Mouse (Mus musculus) thymus, postnatal 36 days (tissue): ENCODE results near the gene Spag8.

Source experiments
- DNase-seq, 2 experiments: peaks; one replicate each; pipeline ENCODE4 v3.0.0; 2022; ENCODE audit warnings: mixed read lengths in 2 of 2

Spag8 gene

DNA sequence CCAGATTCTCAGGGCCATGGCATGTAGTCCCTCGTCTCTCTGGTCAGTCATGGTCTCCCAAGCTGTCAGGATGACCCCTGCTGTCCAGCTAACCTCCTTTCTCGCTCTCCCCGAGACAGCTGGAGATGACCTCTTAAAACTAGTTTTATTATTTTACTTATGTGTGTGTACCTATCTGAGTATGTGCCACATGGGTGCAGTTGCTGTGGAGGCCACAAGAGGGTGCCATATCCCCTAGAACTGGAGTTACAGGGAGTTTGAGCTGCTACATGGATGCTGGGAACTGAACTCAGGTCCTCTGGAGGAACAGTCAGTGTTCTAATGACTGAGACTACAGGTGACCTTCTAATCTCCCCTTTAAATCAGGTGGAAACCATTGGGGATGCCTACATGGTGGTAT is 3.6 kb downstream of the Spag8 start:
- DNase-seq = no peak

DNA sequence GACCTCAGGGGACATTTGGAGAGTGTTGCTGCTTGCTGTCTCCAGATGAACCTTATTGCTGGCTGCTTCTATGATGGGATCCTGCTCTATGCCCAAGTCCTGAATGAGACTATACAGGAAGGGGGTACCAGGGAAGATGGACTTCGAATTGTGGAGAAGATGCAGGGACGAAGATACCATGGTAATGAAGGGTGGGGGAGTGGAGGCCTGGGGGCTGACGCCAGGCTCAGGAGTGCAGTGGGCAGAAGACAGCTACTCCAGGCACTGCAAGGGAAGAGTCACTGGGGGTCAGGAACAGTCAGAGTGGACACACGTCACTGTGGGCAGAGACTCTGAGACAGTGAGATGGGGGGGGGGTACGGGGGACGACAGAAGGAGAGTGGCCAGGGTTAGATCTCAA is 12.9 kb downstream of the Spag8 start:
- DNase-seq = no peak

DNA sequence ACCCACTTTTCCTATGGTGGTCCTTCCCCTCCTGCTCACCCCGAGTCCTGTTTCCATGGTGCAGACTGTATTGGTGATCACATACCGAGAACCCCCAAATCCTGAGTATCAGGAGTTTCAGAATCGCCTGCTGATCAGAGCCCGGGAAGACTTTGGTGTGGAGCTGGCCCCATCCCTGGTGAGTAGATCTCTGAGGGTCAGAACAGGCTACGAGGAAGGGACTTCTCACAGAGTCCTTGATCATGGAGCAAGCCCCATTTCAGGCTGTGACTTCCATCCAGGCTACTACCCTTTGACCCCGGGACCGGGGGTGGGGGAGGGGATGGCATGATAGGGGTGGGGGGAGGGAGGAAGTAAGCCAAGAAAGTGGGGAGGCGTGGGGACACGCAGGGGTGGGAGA is 13.3 kb downstream of the Spag8 start:
- no peak for DNase-seq

DNA sequence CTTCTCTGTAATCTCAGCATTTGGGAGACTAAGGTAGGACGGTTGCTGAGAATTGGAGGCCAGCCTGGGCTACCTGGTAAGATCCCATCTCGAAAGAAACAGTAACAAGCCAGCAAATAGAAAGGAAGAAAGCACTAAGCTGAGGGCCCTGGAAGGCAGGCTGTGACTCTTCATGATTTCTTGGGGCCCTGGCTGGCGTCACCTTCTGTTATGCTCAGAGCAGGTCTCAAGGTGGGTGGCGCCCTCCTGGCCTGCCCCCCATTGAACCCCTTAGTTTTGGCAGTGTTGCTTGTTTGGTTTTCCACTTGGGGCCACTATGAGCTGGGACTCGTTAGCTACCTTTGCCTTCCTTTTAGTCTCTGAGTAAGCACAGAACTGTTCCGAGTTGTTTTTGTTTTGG is 16.6 kb downstream of the Spag8 start:
- no peak for DNase-seq

DNA sequence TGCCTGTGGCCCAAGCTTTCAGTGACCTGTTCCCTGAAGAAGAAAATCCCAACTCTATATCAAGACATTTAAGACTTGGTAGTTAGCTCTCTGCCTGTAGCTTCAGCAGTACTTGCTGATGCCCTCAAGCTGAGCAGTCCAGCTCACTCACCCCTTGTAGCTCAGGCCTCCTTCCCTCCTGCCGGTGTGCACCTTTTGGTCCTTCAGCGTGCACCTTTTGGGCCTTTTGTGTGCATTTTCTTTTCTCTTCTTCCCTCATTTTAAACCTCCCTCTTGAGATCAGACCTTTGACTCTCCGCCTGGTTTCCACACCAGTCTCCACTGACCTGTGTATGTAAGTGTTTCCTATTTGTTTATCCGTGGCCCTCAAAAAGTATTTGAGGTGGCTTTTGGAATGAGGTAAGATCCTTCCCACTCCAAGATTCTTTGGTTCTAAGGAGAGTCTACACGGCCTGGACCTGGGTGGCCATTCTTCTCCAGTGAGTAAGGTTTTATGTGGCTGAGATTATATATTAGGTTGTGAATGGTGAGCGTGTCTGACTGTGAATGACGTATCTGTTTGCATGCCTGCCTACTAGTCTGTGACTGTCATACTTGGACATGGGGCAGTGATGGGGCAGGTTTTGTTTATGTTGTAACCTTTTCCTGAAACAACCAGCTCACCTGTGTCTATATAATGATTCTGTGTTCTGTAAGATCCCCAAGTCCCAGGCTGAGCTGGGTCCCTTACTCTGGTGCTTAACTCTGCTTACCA is 18.6 kb downstream of the Spag8 start:
- DNase-seq = no peak

DNA sequence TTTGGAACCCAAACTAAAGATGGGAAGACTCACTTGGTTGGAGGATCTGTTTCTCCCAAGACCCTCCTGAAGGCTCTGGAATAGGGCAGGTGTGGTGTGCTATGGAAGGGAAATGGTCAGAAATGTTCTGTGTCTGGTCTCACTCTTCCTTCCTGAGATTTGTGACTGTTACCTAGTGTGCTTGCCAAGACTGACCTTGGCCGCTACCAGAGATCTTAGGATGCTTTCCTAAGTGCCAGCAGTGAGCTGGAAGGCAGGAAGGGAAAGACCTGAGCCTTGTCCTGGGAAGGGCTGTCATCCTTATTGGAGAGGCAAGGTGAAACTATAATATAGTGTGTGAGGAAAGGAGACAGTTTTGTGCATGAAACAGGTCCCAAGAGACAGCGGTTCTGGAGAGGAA is 19.7 kb downstream of the Spag8 start:
- no peak for DNase-seq

DNA sequence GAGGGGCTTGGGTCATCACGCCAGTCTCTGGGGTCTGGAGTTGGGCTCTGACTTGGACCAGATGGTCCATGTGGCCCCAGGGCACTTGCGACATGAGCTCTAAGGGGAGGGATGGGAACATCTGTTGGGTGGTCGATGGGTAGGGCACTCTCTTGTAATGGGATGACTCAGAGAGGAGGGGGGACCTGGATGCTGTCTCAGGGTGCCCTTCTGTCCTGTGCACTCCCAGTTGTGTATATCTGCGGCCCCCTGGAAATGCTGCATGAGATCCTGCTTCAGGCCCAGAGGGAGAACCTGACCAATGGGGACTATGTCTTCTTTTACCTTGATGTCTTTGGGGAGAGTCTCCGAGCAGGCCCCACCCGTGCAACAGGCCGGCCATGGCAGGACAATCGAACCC is 20.1 kb downstream of the Spag8 start:
- DNase-seq = no peak

DNA sequence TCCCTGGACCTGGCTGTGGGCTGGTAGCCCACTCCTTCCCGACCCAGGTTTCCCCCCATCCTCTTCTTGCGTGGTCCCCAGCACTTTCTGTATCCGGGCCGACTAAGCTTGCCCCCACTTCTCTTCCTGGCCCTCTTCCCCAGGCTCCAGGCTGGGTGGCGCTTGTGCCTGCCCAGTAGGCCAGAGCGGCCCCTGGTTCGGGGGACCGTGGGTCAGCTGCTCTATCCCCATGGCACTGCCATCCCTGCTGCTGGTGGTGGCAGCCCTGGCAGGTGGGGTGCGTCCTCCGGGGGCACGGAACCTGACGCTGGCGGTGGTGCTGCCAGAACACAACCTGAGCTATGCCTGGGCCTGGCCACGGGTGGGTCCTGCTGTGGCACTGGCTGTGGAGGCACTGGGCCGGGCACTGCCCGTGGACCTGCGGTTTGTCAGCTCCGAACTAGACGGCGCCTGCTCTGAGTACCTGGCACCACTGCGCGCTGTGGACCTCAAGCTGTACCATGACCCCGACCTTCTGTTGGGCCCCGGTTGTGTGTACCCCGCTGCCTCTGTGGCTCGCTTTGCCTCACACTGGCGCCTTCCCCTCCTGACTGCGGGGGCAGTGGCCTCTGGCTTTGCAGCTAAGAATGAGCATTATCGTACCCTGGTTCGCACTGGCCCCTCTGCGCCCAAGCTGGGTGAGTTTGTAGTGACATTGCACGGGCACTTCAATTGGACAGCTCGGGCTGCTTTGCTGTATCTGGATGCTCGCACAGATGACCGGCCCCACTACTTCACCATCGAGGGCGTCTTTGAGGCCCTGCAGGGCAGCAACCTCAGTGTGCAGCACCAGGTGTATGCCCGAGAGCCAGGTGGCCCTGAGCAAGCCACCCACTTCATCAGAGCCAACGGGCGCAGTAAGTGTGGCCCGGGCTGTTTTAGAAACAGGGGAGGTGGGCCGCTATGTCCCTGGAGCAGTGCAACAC is 21.2 kb downstream of the Spag8 start:
- DNase-seq = no peak

DNA sequence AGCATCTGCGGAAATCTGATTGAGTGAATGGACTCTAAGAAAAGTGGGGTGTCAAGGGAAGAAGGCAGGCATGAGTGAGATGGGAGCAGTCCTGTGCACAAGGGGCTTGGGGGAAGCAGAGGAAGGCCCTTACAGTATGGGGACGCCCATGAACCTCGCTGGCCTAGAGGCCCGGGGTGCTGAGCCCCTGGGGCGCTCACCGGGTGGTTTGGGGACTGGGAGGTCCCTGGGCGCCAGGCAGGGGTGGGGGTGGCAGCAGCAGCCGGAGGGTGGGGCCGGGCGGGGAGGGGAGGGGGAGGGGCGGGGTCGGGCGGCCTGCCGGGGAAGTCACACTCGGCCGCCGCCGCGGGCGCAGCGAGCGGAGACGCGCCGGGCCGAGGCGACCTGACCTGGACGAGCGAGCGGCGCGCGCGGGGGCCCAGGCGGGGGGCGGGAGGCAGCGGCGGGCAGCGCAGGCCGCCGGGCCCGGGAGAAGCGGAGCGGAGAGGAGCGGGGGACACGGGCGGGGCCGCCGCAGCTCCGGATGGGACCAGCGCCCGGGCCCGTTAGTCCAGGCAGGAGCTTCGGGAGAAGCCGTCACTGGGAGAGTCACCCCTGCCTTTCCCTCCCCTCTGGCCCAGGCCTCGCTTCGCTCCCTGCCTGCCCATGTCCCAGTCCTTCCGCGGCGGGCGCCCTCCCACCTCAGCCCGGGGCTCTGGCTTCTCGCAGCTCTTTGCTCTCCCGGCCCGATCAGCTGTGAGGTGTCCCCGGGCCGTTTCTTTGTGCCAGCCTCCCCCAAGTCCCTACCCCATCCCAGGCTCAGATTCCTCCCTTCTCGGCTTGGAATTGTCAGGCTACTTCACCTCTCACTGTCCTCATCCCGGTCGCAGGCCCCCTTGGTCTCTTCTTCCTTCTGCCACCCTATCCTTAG is 22.1 kb downstream of the Spag8 start, which contains the start of gene Npr2:
TSS of gene Npr2 (plus strand) at position 890 of the 910 bp plus-strand sequence.
- peak in 1 of 2 experiments; percentile 29 for DNase-seq

DNA sequence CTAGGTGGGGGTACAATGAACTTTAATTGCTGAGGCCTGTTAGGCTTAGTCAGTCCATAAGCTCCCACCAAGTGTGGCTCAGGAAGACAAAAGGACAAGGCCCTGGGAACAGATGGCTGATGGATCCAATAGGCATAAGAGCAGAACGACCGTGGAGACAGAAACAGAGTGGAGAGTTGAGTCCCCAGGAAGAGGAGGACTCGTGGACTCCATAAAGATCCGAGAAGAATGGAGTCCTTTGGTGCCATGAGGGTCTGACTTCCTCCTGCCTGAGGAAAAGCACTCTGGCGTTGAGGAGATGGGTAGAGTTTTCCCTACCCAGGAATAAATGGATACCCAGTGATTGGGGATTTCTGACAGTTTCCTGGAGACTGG is 22.7 kb downstream of the Spag8 start:
- no peak for DNase-seq

DNA sequence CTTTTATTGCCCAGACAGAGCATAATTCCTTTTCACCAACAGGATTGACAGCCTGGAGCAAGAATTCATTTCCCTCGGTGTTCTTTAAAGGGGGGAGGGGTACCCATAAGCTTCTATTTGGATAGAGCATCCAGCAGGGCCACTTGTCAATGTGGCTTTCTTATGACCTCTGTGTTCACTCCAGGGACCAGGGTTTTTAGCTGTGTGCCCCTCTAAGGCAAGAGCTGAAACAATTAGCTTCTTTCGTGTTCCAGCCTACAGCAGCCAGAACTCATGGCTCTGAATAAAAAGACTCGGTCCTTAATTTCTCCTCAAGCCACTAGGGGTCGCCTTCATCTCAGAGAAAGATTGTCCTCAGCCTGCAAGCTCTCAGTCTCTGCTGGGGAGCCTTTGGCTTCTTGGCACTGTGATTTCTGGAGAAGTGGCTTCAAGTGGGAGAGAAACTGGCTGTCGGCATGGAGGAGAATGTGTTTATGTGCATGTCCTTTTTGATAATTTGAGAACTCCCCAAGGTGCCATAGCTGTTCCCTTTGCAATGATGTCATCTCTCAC is 23.3 kb downstream of the Spag8 start:
- DNase-seq = peak; percentile 41 to 53

DNA sequence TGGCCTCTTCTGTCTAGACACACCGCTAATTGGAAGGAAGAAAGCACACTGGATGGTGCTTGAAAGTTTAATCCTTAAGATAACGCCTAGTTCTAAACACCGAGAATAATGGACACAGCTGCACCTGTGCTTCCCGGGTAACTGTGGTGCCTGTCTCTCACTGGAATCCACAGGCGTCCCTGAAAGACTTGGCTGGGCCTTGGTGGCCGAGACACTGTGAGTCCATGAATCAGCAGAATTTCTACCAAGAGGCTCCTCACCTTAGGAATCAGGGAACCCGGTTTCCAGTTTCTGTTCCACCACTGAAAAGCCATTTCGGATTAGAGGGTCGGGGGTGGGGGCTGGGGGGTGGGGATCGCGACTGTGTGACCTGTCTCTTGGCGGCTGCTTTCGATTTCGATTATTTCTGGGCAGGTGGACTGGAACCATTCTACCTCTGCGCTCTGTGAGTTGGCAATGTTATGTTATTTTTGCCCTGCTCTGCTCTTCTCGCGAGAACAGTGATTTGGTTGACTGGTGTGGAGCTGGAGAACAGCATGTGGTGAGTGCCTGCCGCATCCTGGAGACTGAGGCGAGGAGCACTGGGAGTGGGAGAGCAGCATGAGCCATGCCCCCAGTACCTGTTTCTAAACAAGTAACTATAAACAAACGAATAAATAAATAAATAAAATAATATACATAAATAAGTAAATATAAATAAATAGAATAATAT is 24.1 kb downstream of the Spag8 start:
- no peak for DNase-seq

DNA sequence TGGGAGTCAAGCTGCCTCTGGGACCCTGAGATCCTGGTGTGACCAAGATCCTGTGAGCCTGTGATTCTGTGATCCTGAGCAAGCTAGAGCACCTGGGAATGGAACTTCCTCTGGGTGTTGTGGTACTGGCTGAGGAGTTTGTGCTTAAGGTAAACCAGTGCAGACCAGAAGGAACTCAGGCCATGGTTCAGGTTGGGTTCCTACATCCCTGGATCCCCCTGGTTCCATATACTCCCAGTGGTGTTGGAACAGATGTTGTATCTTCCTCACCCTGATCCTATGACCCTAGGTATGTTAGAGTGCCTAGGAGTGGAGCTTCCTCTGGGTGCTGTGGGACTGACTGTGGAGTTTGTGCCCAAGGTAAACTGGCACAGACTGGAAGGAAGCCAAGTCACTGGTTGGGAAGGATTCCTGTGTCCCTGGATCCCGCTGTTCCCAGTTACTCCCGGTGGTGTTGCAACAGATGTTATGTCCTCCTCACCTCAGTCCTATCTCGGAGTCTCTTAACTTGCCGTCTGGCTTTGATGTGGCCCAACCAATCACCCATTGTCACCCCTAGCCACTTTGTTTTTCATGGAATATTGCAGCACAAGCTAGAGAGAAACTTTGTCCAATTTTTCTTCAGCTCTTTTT is 33.1 kb downstream of the Spag8 start:
- no peak for DNase-seq

DNA sequence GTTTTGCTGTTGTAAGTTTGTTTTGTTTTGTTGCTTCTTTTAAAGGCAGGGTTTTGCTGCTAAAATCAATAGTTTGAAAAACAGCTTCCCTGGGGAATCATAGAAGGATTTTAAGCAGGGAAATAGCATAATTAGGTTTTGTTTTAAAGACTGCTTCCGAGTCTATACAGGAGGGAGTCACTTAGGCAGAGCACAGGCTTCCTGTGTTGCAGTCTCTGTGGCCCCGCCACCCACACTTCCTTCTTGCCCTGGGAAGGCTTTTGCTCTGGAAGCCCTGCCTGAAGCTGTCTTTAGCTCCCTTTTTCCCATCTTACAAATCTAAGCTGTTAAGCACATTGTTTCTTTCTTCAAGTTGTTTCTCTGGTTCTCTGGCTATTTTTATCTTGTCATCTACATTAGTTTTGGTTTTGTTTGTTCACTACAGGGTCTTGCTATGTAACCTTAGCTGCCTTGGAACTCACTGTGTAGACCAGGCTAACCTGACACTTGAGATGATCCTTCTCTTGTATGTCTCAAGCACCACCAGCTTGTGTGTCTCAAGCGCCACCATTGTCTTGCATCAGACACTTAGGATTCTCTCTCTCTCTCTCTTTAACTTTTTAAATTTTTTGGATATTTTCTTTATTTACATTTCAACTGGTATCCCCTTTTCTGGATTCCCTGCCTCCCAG is 40.2 kb downstream of the Spag8 start:
- no peak for DNase-seq

DNA sequence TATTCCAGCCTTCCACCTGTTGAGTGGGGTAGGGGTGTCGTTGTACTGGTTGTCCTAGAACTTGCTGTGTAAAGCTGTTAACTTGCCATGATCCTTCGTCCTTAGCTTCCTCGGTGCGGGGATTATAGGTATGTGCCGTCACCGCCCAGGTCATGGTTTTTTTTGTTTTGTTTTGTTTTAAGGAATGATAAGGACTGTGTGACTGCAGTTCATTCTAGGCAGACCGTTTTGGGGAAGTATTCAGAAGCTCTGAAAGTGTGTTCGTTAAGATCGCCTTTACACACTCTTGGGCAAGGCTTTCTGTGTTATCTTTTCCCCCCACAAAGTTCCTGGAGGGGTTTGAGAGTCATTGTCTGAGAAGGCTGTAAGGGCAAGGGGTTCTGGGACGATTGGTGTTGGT is 40.9 kb downstream of the Spag8 start:
- DNase-seq = no peak

DNA sequence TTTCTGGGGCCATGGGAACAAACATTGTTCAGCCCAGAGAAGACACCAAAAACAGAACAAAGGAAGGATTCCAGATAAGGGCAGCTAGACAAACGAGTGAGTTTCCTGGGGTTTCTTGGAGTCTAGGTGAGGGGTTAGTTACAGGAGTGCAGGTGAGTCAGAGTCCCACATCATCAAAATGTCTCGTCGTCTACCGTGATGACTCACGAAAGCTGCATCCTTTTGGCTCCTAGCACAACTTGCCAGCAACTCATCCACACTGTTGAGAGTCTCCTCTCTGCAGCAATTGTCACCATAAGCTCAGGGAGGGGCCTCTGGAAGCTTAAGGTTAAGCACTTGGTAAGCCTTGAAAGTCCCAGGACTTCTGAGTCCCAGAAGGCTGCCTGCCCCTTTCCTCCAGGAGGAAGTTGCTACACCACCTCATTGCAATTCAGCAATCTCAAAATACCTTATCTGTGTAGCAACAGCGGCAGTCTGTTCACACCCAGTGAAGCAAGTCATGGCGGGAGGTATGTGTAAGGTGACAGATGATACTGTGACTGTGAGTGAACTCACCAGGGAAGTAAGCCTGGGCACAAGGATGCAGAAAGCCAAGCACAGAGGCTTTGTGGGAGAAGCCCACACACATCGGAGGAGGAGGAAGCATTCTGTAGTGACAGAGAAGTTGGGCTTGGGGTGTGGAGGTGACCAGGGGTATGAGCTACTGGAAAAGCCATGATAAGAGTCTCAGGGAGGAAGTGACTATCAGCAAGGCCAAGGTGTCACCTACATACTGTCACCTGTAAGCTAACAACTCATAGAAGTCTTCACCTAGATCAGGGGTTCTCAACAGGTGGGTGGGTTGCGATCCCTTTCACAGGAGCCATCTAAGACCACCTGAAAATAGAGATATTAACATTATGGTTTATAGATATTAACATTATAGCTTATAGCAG is 48.4 kb downstream of the Spag8 start:
- no peak for DNase-seq

DNA sequence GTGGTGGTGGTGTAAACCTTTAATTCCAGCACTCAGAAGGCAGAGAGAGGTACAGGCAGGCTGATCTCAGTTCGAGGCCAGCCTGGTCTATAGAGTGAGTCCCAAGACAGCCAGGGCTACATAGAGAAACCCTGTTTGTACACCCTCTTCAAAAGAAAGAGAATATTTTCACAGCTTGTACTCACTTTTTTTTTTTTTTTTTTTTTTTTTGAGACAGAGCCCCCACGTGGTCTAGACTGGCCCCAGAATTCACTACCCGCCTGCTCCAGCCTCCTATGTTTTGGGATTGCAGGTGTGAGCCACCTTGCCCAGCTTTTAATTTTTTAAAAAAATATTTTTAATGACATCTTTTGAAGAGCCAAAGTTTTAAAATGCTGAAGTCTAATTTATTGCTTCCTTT is 49.3 kb downstream of the Spag8 start:
- no peak for DNase-seq
